Mouse (Mus musculus): ENCODE results near the gene Adgrb3. TPM values are rescaled to one million over a fixed set of nuclear protein-coding genes. Genes with fewer than 3 reads are reported as not detected.

Adgrb3 gene
- total and polyA plus RNA-seq, 2 experiments: not detected

GRCm38 (mm10) chr1:25166036-25166796 is 663.3 kb downstream of the Adgrb3 start:
- Histone ChIP-seq H3K4me1 (ENCODE audit: control insufficient read depth, insufficient read depth, low read length) (no peaks in the 10 kb centered on the region), H3K27me3 (ENCODE audit: control insufficient read depth, insufficient read depth, low read length) (no peaks in the 10 kb centered on the region), H3K36me3 (ENCODE audit: control insufficient read depth, insufficient read depth, low read length) (no peaks in the 10 kb centered on the region), H3K4me3 (ENCODE audit: insufficient read depth, low read depth, low read length) (no peak overlapping the region), H3K9ac (ENCODE audit: low read depth, low read length) (no peak overlapping the region), H3K27ac (replicated peaks; ENCODE audit: insufficient read depth, low read depth, low read length) (no peak overlapping the region), H3K79me2 (ENCODE audit: control insufficient read depth, insufficient read depth, low read length) (no peaks in the 10 kb centered on the region)
- DNase-seq (ENCODE audit: extremely low read depth, low read depth, low spot score): no peak
- no peak for TF ChIP-seq POLR2A (IDR thresholded peaks at IDR 0.05; ENCODE audit: extremely low read depth, insufficient read depth, low read length)
- TF ChIP-seq CTCF (IDR thresholded peaks at IDR 0.05; ENCODE audit: low read depth, low read length): no peak
- 74% methylated on average over 11 of the region's 11 CpGs for WGBS

- Histone ChIP-seq H3K27me3 (ENCODE audit: control insufficient read depth, insufficient read depth, low read length) (no peaks in the 10 kb centered on the region), H3K36me3 (ENCODE audit: control insufficient read depth, insufficient read depth, low read length) (no peaks in the 10 kb centered on the region), H3K27ac (replicated peaks; ENCODE audit: insufficient read depth, low read depth, low read length) (no peak overlapping the region), H3K9ac (ENCODE audit: low read depth, low read length) (no peak overlapping the region), H3K79me2 (ENCODE audit: control insufficient read depth, insufficient read depth, low read length) (no peaks in the 10 kb centered on the region), H3K4me1 (ENCODE audit: control insufficient read depth, insufficient read depth, low read length) (no peaks in the 10 kb centered on the region), H3K4me3 (ENCODE audit: insufficient read depth, low read depth, low read length) (no peak overlapping the region)
- 64% methylated on average over 6 of the region's 6 CpGs for WGBS
- no peak for DNase-seq (ENCODE audit: extremely low read depth, low read depth, low spot score)
- no peak for TF ChIP-seq POLR2A (IDR thresholded peaks at IDR 0.05; ENCODE audit: extremely low read depth, insufficient read depth, low read length)
- TF ChIP-seq CTCF (IDR thresholded peaks at IDR 0.05; ENCODE audit: low read depth, low read length): no peak
Observed at GRCm38 (mm10) chr1:25163561-25163960, 665.9 kb downstream of the Adgrb3 start.

GRCm38 (mm10) chr1:25146206-25146605 is 683.3 kb downstream of the Adgrb3 start:
- Histone ChIP-seq H3K27me3 (ENCODE audit: control insufficient read depth, insufficient read depth, low read length) (no peaks in the 10 kb centered on the region), H3K27ac (replicated peaks; ENCODE audit: insufficient read depth, low read depth, low read length) (no peak overlapping the region), H3K9ac (ENCODE audit: low read depth, low read length) (no peak overlapping the region), H3K4me1 (ENCODE audit: control insufficient read depth, insufficient read depth, low read length) (no peaks in the 10 kb centered on the region), H3K79me2 (ENCODE audit: control insufficient read depth, insufficient read depth, low read length) (no peaks in the 10 kb centered on the region), H3K4me3 (ENCODE audit: insufficient read depth, low read depth, low read length) (no peak overlapping the region), H3K36me3 (ENCODE audit: control insufficient read depth, insufficient read depth, low read length) (no peaks in the 10 kb centered on the region)
- no peak for DNase-seq (ENCODE audit: extremely low read depth, low read depth, low spot score)
- TF ChIP-seq POLR2A (IDR thresholded peaks at IDR 0.05; ENCODE audit: extremely low read depth, insufficient read depth, low read length) (no peak), CTCF (IDR thresholded peaks at IDR 0.05; ENCODE audit: low read depth, low read length) (no peak)
- 70% methylated on average over 3 of the region's 3 CpGs for WGBS

GRCm38 (mm10) chr1:25132150-25132824 is 697.2 kb downstream of the Adgrb3 start:
- Histone ChIP-seq H3K9ac (ENCODE audit: low read depth, low read length) (no peak overlapping the region), H3K27me3 (ENCODE audit: control insufficient read depth, insufficient read depth, low read length) (no peaks in the 10 kb centered on the region), H3K79me2 (ENCODE audit: control insufficient read depth, insufficient read depth, low read length) (no peaks in the 10 kb centered on the region), H3K27ac (replicated peaks; ENCODE audit: insufficient read depth, low read depth, low read length) (no peak overlapping the region), H3K36me3 (ENCODE audit: control insufficient read depth, insufficient read depth, low read length) (no peaks in the 10 kb centered on the region), H3K4me1 (ENCODE audit: control insufficient read depth, insufficient read depth, low read length) (no peaks in the 10 kb centered on the region), H3K4me3 (ENCODE audit: insufficient read depth, low read depth, low read length) (no peak overlapping the region)
- WGBS: 59% methylated on average over 4 of the region's 4 CpGs
- TF ChIP-seq CTCF (IDR thresholded peaks at IDR 0.05; ENCODE audit: low read depth, low read length) (no peak), POLR2A (IDR thresholded peaks at IDR 0.05; ENCODE audit: extremely low read depth, insufficient read depth, low read length) (no peak)
- no peak for DNase-seq (ENCODE audit: extremely low read depth, low read depth, low spot score)

- Histone ChIP-seq H3K79me2 (ENCODE audit: control insufficient read depth, insufficient read depth, low read length) (no peaks in the 10 kb centered on the region), H3K4me1 (ENCODE audit: control insufficient read depth, insufficient read depth, low read length) (no peaks in the 10 kb centered on the region), H3K4me3 (ENCODE audit: insufficient read depth, low read depth, low read length) (no peak overlapping the region), H3K9ac (ENCODE audit: low read depth, low read length) (no peak overlapping the region), H3K27me3 (ENCODE audit: control insufficient read depth, insufficient read depth, low read length) (no peaks in the 10 kb centered on the region), H3K27ac (replicated peaks; ENCODE audit: insufficient read depth, low read depth, low read length) (no peak overlapping the region), H3K36me3 (ENCODE audit: control insufficient read depth, insufficient read depth, low read length) (no peaks in the 10 kb centered on the region)
- TF ChIP-seq CTCF (IDR thresholded peaks at IDR 0.05; ENCODE audit: low read depth, low read length): no peak
- WGBS: 82% methylated on average over 11 of the region's 11 CpGs
- DNase-seq (ENCODE audit: extremely low read depth, low read depth, low spot score): no peak
Observed at GRCm38 (mm10) chr1:25115512-25115911, 714.0 kb downstream of the Adgrb3 start.
